8 mouse cellular contexts compared by ENCODE assay signal in genomic region chr2:78870443-78871025, GRCm38 (mm10). TPM values are rescaled to one million over a fixed set of nuclear protein-coding genes. Genes with fewer than 3 reads are reported as not detected.
DNase-seq lines count a peak whose midpoint lies in the region; ATAC-seq and TF ChIP-seq lines count a peak whose summit lies in the region.

No protein-coding gene starts in this region.

- intact Hi-C loops in heart, postnatal 14 days (cut with DNase I): loop anchor here (5.0 kb wide), 1 partner anchor 37 kb away; no protein-coding TSS in a partner anchor

- peak; percentile 15 to 18 for DNase-seq in heart, adult 9 months (ENCODE audit: low spot score in 2 of 2)
- no peak for DNase-seq in heart, postnatal 14 days
- DNase-seq in G1E (ENCODE audit: low spot score): peak; percentile 3
- peak; percentile 38 for DNase-seq in hindbrain, embryonic 14.5 days (ENCODE audit: low spot score)
- DNase-seq in midbrain, embryonic 10.5 days (ENCODE audit: low spot score): peak; percentile 29
- peak; percentile 48 for DNase-seq in thymus, postnatal 0 days (ENCODE audit: low spot score)
- no peak for DNase-seq in urinary bladder, postnatal 14 days (ENCODE audit: low spot score)

- 10% methylated on average over 10 of the region's 10 CpGs for WGBS in embryonic facial prominence, embryonic 12.5 days
- 6% methylated on average over 10 of the region's 10 CpGs for WGBS in hindbrain, embryonic 14.5 days
- 26% methylated on average over 10 of the region's 10 CpGs for WGBS in midbrain, embryonic 10.5 days

- peak overlapping the region; percentile 77 for H3K4me3 ChIP-seq in G1E (ENCODE audit: low read depth, low read length)
- peak overlapping the region; percentile 72 for H3K4me3 ChIP-seq in embryonic facial prominence, embryonic 12.5 days
- peak overlapping the region; percentile 79 for H3K4me3 ChIP-seq in hindbrain, embryonic 14.5 days (replicated peaks; ENCODE audit: low read length)
- H3K4me3 ChIP-seq in midbrain, embryonic 10.5 days: peak overlapping the region; percentile 82

- H3K9me3 ChIP-seq in G1E (replicated peaks): no peaks in the 10 kb centered on the region
- no peaks in the 10 kb centered on the region for H3K9me3 ChIP-seq in embryonic facial prominence, embryonic 12.5 days
- H3K9me3 ChIP-seq in hindbrain, embryonic 14.5 days (ENCODE audit: control insufficient read depth, low read length): no peaks in the 10 kb centered on the region
- no peaks in the 10 kb centered on the region for H3K9me3 ChIP-seq in midbrain, embryonic 10.5 days (replicated peaks)

- H3K27ac ChIP-seq in embryonic facial prominence, embryonic 12.5 days: peak overlapping the region; percentile 41; the same call in 1 of the 2 replicates
- peak overlapping the region; percentile 99 for H3K27ac ChIP-seq in hindbrain, embryonic 14.5 days
- H3K27ac ChIP-seq in midbrain, embryonic 10.5 days (replicated peaks): peak overlapping the region; percentile 100

- peaks cover 30% of the 10 kb centered on the region for H3K36me3 ChIP-seq in G1E (replicated peaks)
- no peaks in the 10 kb centered on the region for H3K36me3 ChIP-seq in embryonic facial prominence, embryonic 12.5 days
- peaks cover 8% of the 10 kb centered on the region for H3K36me3 ChIP-seq in hindbrain, embryonic 14.5 days (replicated peaks; ENCODE audit: control insufficient read depth, insufficient read depth)
- H3K36me3 ChIP-seq in midbrain, embryonic 10.5 days: peaks cover 9% of the 10 kb centered on the region

- H3K27me3 ChIP-seq in G1E (ENCODE audit: insufficient read depth, low read length): no peaks in the 10 kb centered on the region
- H3K27me3 ChIP-seq in embryonic facial prominence, embryonic 12.5 days: no peaks in the 10 kb centered on the region
- no peaks in the 10 kb centered on the region for H3K27me3 ChIP-seq in hindbrain, embryonic 14.5 days (ENCODE audit: control insufficient read depth, insufficient read depth, low read length)
- H3K27me3 ChIP-seq in midbrain, embryonic 10.5 days (ENCODE audit: low read depth, poor library complexity, severe bottlenecking): no peaks in the 10 kb centered on the region

- TF ChIP-seq CTCF in G1E (IDR thresholded peaks at IDR 0.05; ENCODE audit: low read depth, low read length): no peak

- peak overlapping the region; percentile 59 for H3K4me2 ChIP-seq in embryonic facial prominence, embryonic 12.5 days (replicated peaks)
- peak overlapping the region; percentile 93 for H3K4me2 ChIP-seq in hindbrain, embryonic 14.5 days (replicated peaks)

- peak overlapping the region; percentile 97 for H3K9ac ChIP-seq in embryonic facial prominence, embryonic 12.5 days
- peak overlapping the region; percentile 98 for H3K9ac ChIP-seq in hindbrain, embryonic 14.5 days

- peaks cover 59% of the 10 kb centered on the region for H3K4me1 ChIP-seq in G1E (ENCODE audit: insufficient read depth, low read depth, low read length)
- H3K4me1 ChIP-seq in embryonic facial prominence, embryonic 12.5 days: peaks cover 20% of the 10 kb centered on the region
- H3K4me1 ChIP-seq in hindbrain, embryonic 14.5 days (replicated peaks; ENCODE audit: control insufficient read depth, insufficient read depth, low read length): peaks cover 39% of the 10 kb centered on the region
- H3K4me1 ChIP-seq in midbrain, embryonic 10.5 days: peaks cover 61% of the 10 kb centered on the region

- no peak for ATAC-seq in G1E (ENCODE audit: extremely low read depth, insufficient number of reproducible peaks, low FRiP score, poor library complexity, severe bottlenecking)
- no peak for ATAC-seq in embryonic facial prominence, embryonic 12.5 days (ENCODE audit: insufficient number of reproducible peaks, insufficient read depth, low FRiP score, low TSS enrichment)
- no peak for ATAC-seq in hindbrain, embryonic 14.5 days (ENCODE audit: low FRiP score)

RNA-seq across cellular contexts. Expression of gene Ube2e3, which starts 2.6 kb away (rescaled TPM):
- total RNA-seq in heart, postnatal 14 days (2021): 10 to 100 TPM; 48.2 to 54.6 TPM
- total RNA-seq in G1E (2014; fragmentation: Nextera tagmentation): 87.9 and 95.4 TPM in 2 replicates
- total RNA-seq in G1E (2017): 95.7 and 95.9 TPM in 2 replicates
- 99.6 and 129 TPM in 2 replicates for polyA plus RNA-seq in G1E (2012)
- 204 and 213 TPM in 2 replicates for polyA plus RNA-seq in embryonic facial prominence, embryonic 12.5 days (2016; fragmentation: Nextera tagmentation; extraction: Ambion mirVana)
- polyA plus RNA-seq in hindbrain, embryonic 14.5 days (2014; fragmentation: Nextera tagmentation; extraction: Ambion mirVana): 293 and 295 TPM in 2 replicates
- 215 and 239 TPM in 2 replicates for polyA plus RNA-seq in midbrain, embryonic 10.5 days (2016; fragmentation: Nextera tagmentation; extraction: Ambion mirVana)
- 118 and 132 TPM in 2 replicates for polyA plus RNA-seq in thymus, postnatal 0 days (2015; fragmentation: Nextera tagmentation; extraction: Ambion mirVana)

Comparison
In these comparisons a context has a peak if more than half of its experiments do, and no peak if none do; other contexts are left out.
1. DNase-seq: peak in heart, adult 9 months (2 of 2), G1E (single experiment), hindbrain, embryonic 14.5 days (single experiment), midbrain, embryonic 10.5 days (single experiment) and thymus, postnatal 0 days (single experiment); none in heart, postnatal 14 days (0 of 2) and urinary bladder, postnatal 14 days (single experiment).
2. H3K27ac ChIP-seq: peak in every context shown above with its lines; median percentile 100 in midbrain, embryonic 10.5 days; 99 in hindbrain, embryonic 14.5 days; 41 in embryonic facial prominence, embryonic 12.5 days.
3. Peak in every context shown above with its lines, with median percentiles within 50 percentile points of each other: H3K4me3 ChIP-seq.